Mouse (Mus musculus): Measurements from ENCODE around the gene Mamstr. TPM values are rescaled to one million over a fixed set of nuclear protein-coding genes. Genes with fewer than 3 reads are reported as not detected.

The Mamstr gene
- polyA plus RNA-seq, 1 experiment from 2014 or later: 3.1 TPM

- no peaks in the 10 kb centered on the region; the same call in 1 of the 2 replicates for H3K27me3 ChIP-seq (replicated peaks; ENCODE audit: low read depth, poor library complexity, severe bottlenecking)
- peaks cover 30% of the 10 kb centered on the region for H3K4me1 ChIP-seq
- H3K36me3 ChIP-seq (replicated peaks): no peaks in the 10 kb centered on the region
- H3K4me3 ChIP-seq: no peak overlapping the region
- no peak for DNase-seq (ENCODE audit: low spot score)
- 0 out of 2 replicates have a peak, but pooled peaks cover 6% of the 10 kb centered on the region for H3K9me3 ChIP-seq
- H3K27ac ChIP-seq (replicated peaks): no peak overlapping the region
- WGBS: 68% methylated on average over 14 of the region's 14 CpGs
These were observed 28.0 kb downstream of the Mamstr start for GRCm38 (mm10) chr7:45667761-45668160.

GRCm38 (mm10) chr7:45668921-45669320 is 29.1 kb downstream of the Mamstr start:
- Histone ChIP-seq H3K36me3 (replicated peaks) (no peaks in the 10 kb centered on the region), H3K27ac (replicated peaks) (no peak overlapping the region), H3K9me3 (0 out of 2 replicates have a peak, but pooled peaks cover 6% of the 10 kb centered on the region), H3K4me3 (no peak overlapping the region), H3K4me1 (peaks cover 21% of the 10 kb centered on the region), H3K27me3 (replicated peaks; ENCODE audit: low read depth, poor library complexity, severe bottlenecking) (peaks cover 4% of the 10 kb centered on the region; the same call in 1 of the 2 replicates)
- WGBS: 95% methylated on average over 9 of the region's 9 CpGs
- DNase-seq (ENCODE audit: low spot score): no peak

GRCm38 (mm10) chr7:45677627-45678295 is 38.0 kb downstream of the Mamstr start:
- WGBS: 87% methylated on average over 7 of the region's 7 CpGs

GRCm38 (mm10) chr7:45678513-45678912 is 38.7 kb downstream of the Mamstr start:
- Histone ChIP-seq H3K36me3 (replicated peaks) (no peaks in the 10 kb centered on the region), H3K9me3 (no peaks in the 10 kb centered on the region), H3K4me1 (peaks cover 14% of the 10 kb centered on the region), H3K27ac (replicated peaks) (no peak overlapping the region), H3K4me3 (no peak overlapping the region), H3K27me3 (replicated peaks; ENCODE audit: low read depth, poor library complexity, severe bottlenecking) (0 out of 2 replicates have a peak, but pooled peaks cover 7% of the 10 kb centered on the region)
- DNase-seq (ENCODE audit: low spot score): no peak
- 94% methylated on average over 14 of the region's 14 CpGs for WGBS

More at GRCm38 (mm10) chr7:45677627-45678295, 38.0 kb downstream of the Mamstr start:
- Histone ChIP-seq H3K36me3 (replicated peaks) (no peaks in the 10 kb centered on the region), H3K27me3 (replicated peaks; ENCODE audit: low read depth, poor library complexity, severe bottlenecking) (0 out of 2 replicates have a peak, but pooled peaks cover 4% of the 10 kb centered on the region), H3K4me1 (peaks cover 6% of the 10 kb centered on the region), H3K4me3 (no peak overlapping the region), H3K9me3 (no peaks in the 10 kb centered on the region), H3K27ac (replicated peaks) (no peak overlapping the region; the same call in 1 of the 2 replicates)
- no peak for DNase-seq (ENCODE audit: low spot score)

- Histone ChIP-seq H3K4me3 (no peak overlapping the region), H3K9me3 (no peaks in the 10 kb centered on the region), H3K27me3 (replicated peaks; ENCODE audit: low read depth, poor library complexity, severe bottlenecking) (peaks cover 17% of the 10 kb centered on the region; the same call in 1 of the 2 replicates), H3K4me1 (peaks cover 29% of the 10 kb centered on the region), H3K36me3 (replicated peaks) (no peaks in the 10 kb centered on the region), H3K27ac (replicated peaks) (no peak overlapping the region; the same call in 1 of the 2 replicates)
- 76% methylated on average over 14 of the region's 14 CpGs for WGBS
- DNase-seq (ENCODE audit: low spot score): no peak
These were observed 40.3 kb downstream of the Mamstr start for GRCm38 (mm10) chr7:45679966-45680621.

GRCm38 (mm10) chr7:45681046-45681736 is 41.4 kb downstream of the Mamstr start:
- Histone ChIP-seq H3K27me3 (replicated peaks; ENCODE audit: low read depth, poor library complexity, severe bottlenecking) (peaks cover 18% of the 10 kb centered on the region; the same call in 1 of the 2 replicates), H3K9me3 (no peaks in the 10 kb centered on the region), H3K27ac (replicated peaks) (no peak overlapping the region), H3K36me3 (replicated peaks) (no peaks in the 10 kb centered on the region), H3K4me3 (no peak overlapping the region), H3K4me1 (peaks cover 40% of the 10 kb centered on the region)
- DNase-seq (ENCODE audit: low spot score): no peak
- WGBS: 86% methylated on average over 8 of the region's 8 CpGs

- 29% methylated on average over 14 of the region's 14 CpGs for WGBS
- Histone ChIP-seq H3K27me3 (replicated peaks; ENCODE audit: low read depth, poor library complexity, severe bottlenecking) (peaks cover 22% of the 10 kb centered on the region; the same call in 1 of the 2 replicates), H3K27ac (replicated peaks) (peak overlapping the region; percentile 90), H3K4me3 (peak overlapping the region; percentile 42), H3K9me3 (no peaks in the 10 kb centered on the region), H3K36me3 (replicated peaks) (no peaks in the 10 kb centered on the region), H3K4me1 (peaks cover 52% of the 10 kb centered on the region)
- peak; percentile 93 for DNase-seq (ENCODE audit: low spot score)
These were observed 42.7 kb downstream of the Mamstr start for GRCm38 (mm10) chr7:45682144-45683126.

GRCm38 (mm10) chr7:45683396-45684050 is 43.7 kb downstream of the Mamstr start, which contains the start of gene Ntn5:
Gene Ntn5, plus strand, starts transcription at chr7:45684022.
- Histone ChIP-seq H3K27ac (replicated peaks) (peak within 1 kb of the TSS; percentile 90), H3K9me3 (no peaks in the 10 kb centered on the region), H3K27me3 (replicated peaks; ENCODE audit: low read depth, poor library complexity, severe bottlenecking) (peaks cover 22% of the 10 kb centered on the region; the same call in 1 of the 2 replicates), H3K4me1 (peaks cover 52% of the 10 kb centered on the region), H3K4me3 (peak within 1 kb of the TSS; percentile 42), H3K36me3 (replicated peaks) (no peaks in the 10 kb centered on the region)
- 68% methylated on average over 7 of the region's 7 CpGs for WGBS
- no peak for DNase-seq (ENCODE audit: low spot score)

GRCm38 (mm10) chr7:45685811-45686210 is 46.0 kb downstream of the Mamstr start:
- no peaks in the 10 kb centered on the region for H3K9me3 ChIP-seq
- DNase-seq (ENCODE audit: low spot score): no peak
- H3K4me3 ChIP-seq: peak overlapping the region; percentile 30; the same call in 1 of the 2 replicates
- peaks cover 72% of the 10 kb centered on the region for H3K4me1 ChIP-seq
- peaks cover 28% of the 10 kb centered on the region; the same call in 1 of the 2 replicates for H3K27me3 ChIP-seq (replicated peaks; ENCODE audit: low read depth, poor library complexity, severe bottlenecking)
- 43% methylated on average over 10 of the region's 10 CpGs for WGBS
- H3K27ac ChIP-seq (replicated peaks): peak overlapping the region; percentile 76
- no peaks in the 10 kb centered on the region for H3K36me3 ChIP-seq (replicated peaks)

- no peaks in the 10 kb centered on the region for H3K9me3 ChIP-seq
- peaks cover 72% of the 10 kb centered on the region for H3K4me1 ChIP-seq
- peaks cover 28% of the 10 kb centered on the region; the same call in 1 of the 2 replicates for H3K27me3 ChIP-seq (replicated peaks; ENCODE audit: low read depth, poor library complexity, severe bottlenecking)
- H3K4me3 ChIP-seq: no peak overlapping the region
- DNase-seq (ENCODE audit: low spot score): no peak
- H3K27ac ChIP-seq (replicated peaks): peak overlapping the region; percentile 74; the same call in 1 of the 2 replicates
- H3K36me3 ChIP-seq (replicated peaks): no peaks in the 10 kb centered on the region
- 74% methylated on average over 3 of the region's 3 CpGs for WGBS
These were observed 47.1 kb downstream of the Mamstr start for GRCm38 (mm10) chr7:45686841-45687240.

GRCm38 (mm10) chr7:45689099-45689498 is 49.3 kb downstream of the Mamstr start:
- WGBS: 64% methylated on average over 6 of the region's 6 CpGs
- Histone ChIP-seq H3K4me1 (peaks cover 63% of the 10 kb centered on the region), H3K27ac (replicated peaks) (peak overlapping the region; percentile 27; the same call in 1 of the 2 replicates), H3K9me3 (no peaks in the 10 kb centered on the region), H3K27me3 (replicated peaks; ENCODE audit: low read depth, poor library complexity, severe bottlenecking) (peaks cover 18% of the 10 kb centered on the region; the same call in 1 of the 2 replicates), H3K36me3 (replicated peaks) (no peaks in the 10 kb centered on the region), H3K4me3 (no peak overlapping the region)
- no peak for DNase-seq (ENCODE audit: low spot score)

Measured in embryonic facial prominence, embryonic 10.5 days (tissue).